Mouse (Mus musculus) embryonic facial prominence, embryonic 12.5 days (tissue): ENCODE measurements around the gene Tspan9. TPM values are rescaled to one million over a fixed set of nuclear protein-coding genes. Genes with fewer than 3 reads are reported as not detected.

ENCODE experiments used
- ATAC-seq: fragments of 200-750 bp; cut with Nextera tagmentation; 2 replicates; pipeline ENCODE4 v1.8.0; 2017; ENCODE audit not compliant: insufficient number of reproducible peaks, insufficient read depth, low FRiP score, low TSS enrichment
- H3K27ac ChIP-seq: fragments of 300-500 bp; sonication (generic); 2 replicates; pipeline ENCODE4 v1.5.1; 2016; ENCODE audit warnings: mild to moderate bottlenecking
- H3K27me3 ChIP-seq: fragments of 300-500 bp; sonication (generic); 2 replicates; pipeline ENCODE4 v1.6.1; 2016; ENCODE audit warnings: mild to moderate bottlenecking, moderate library complexity
- H3K36me3 ChIP-seq: fragments of 300-500 bp; sonication (generic); 2 replicates; pipeline ENCODE4 v1.6.1; 2016; ENCODE audit warnings: mild to moderate bottlenecking
- H3K4me1 ChIP-seq: fragments of 300-500 bp; sonication (generic); 2 replicates; pipeline ENCODE4 v1.6.1; 2016
- H3K4me2 ChIP-seq: fragments of 300-500 bp; sonication (generic); replicated peaks from 2 replicates; pipeline ENCODE4 v1.6.1; 2016; ENCODE audit warnings: mild to moderate bottlenecking, moderate library complexity
- H3K4me3 ChIP-seq: fragments of 300-500 bp; sonication (generic); 2 replicates; pipeline ENCODE4 v1.5.1; 2016; ENCODE audit warnings: mild to moderate bottlenecking
- H3K9ac ChIP-seq: fragments of 300-500 bp; sonication (generic); 2 replicates; pipeline ENCODE4 v1.6.1; 2016; ENCODE audit warnings: mild to moderate bottlenecking, moderate library complexity
- H3K9me3 ChIP-seq: fragments of 300-500 bp; sonication (generic); 2 replicates; pipeline ENCODE4 v1.6.1; 2016; ENCODE audit warnings: mild to moderate bottlenecking, moderate library complexity
- WGBS: fragments of 180-500 bp; shearing (Covaris S2); methylation state at CpG from one replicate; pipeline ENCODE4 v1.1.7; 2016; 5-methylcytosine and 5-hydroxymethylcytosine counted together
- polyA plus RNA-seq: library from polyadenylated mRNA; unstranded; fragments of >200 nt; fragmentation: Nextera tagmentation; extraction: Ambion mirVana; gene quantifications from 2 replicates; pipeline ENCODE4 v1.2.1, GENCODE M21; 2016

Tspan9 gene
- polyA plus RNA-seq, 1 experiment from 2014 or later = 110 TPM

DNA sequence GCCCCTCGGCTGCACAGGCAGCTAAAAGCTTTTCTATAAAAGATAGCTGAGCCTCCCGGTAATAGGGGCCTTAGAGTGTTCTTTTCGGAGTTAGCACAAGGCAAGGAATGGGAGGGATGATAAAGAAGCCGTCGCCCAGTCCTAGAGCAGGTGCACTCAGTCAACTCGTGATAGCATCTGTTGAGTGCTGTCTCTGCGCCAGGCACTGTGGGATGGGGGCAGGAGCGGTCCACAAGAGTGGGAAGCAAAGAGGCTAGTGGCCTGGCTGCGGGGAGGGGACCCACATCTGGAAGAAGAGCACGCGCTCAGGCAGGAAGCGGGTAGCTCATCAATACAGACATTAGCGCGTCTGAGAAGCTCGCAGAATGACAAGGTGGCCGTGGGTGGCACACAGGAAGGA is 138.8 kb downstream of the Tspan9 start:
- Histone ChIP-seq H3K4me2 (no peak overlapping the region), H3K9me3 (no peaks in the 10 kb centered on the region), H3K9ac (no peak overlapping the region), H3K4me1 (peaks cover 39% of the 10 kb centered on the region), H3K27ac (no peak overlapping the region), H3K36me3 (no peaks in the 10 kb centered on the region), H3K4me3 (no peak overlapping the region), H3K27me3 (no peaks in the 10 kb centered on the region)
- 85% methylated on average over 16 of the region's 16 CpGs for WGBS
- ATAC-seq = no peak

DNA sequence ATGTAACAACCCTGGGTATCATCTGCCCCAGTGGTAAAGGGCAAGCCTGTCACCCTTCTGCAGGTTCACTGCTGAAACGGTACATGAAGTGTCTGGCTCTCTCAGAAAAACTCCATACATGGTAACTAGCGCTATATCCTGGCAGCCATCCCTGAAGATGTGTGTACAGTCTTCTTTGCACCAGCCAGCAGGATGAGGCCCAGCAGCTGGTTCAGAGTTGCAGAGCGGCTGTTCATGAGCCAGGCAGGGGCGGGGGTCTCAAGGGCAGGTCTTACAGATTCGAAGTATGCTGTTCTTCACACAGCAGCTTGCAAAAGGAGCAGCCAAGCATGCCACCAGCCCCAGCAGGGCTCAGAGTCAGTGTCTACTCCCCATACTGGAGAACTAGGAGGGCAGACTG is 139.9 kb downstream of the Tspan9 start:
- Histone ChIP-seq H3K4me2 (no peak overlapping the region), H3K36me3 (no peaks in the 10 kb centered on the region), H3K9me3 (no peaks in the 10 kb centered on the region), H3K4me3 (no peak overlapping the region), H3K27ac (no peak overlapping the region), H3K27me3 (no peaks in the 10 kb centered on the region), H3K4me1 (peaks cover 34% of the 10 kb centered on the region), H3K9ac (no peak overlapping the region)
- no peak for ATAC-seq
- WGBS = 81% methylated on average over 5 of the region's 5 CpGs

DNA sequence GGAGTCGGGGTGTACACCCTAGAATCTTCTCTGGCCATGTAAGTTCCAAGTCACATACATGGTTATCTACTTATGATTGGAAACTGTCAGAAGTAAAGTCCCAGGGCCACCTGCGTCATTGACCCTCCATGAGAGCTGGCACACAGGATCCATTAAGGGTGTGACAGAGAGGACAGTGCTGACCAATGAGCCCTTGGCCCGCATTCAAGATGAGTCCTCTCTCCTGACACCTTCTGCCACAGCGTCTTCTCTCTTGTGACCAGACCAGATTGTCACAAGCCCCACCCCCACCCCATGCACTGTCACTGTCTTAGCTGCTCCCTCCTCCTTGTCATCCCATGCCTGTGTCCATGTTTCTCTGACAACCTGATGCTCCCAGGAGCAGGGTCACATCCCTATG is 140.7 kb downstream of the Tspan9 start:
- Histone ChIP-seq H3K9me3 (no peaks in the 10 kb centered on the region), H3K36me3 (no peaks in the 10 kb centered on the region), H3K27ac (no peak overlapping the region), H3K4me3 (no peak overlapping the region), H3K4me2 (no peak overlapping the region), H3K4me1 (peaks cover 27% of the 10 kb centered on the region), H3K9ac (no peak overlapping the region), H3K27me3 (no peaks in the 10 kb centered on the region)
- WGBS = 85% methylated on average over 4 of the region's 4 CpGs
- ATAC-seq = no peak

GRCm38 (mm10) chr6:128002104-128002503 is 141.3 kb downstream of the Tspan9 start:
- no peak overlapping the region for H3K4me2 ChIP-seq
- no peaks in the 10 kb centered on the region for H3K36me3 ChIP-seq
- H3K4me3 ChIP-seq = no peak overlapping the region
- H3K9me3 ChIP-seq = no peaks in the 10 kb centered on the region
- H3K27ac ChIP-seq = peak overlapping the region; percentile 51; the same call in 1 of the 2 replicates
- no peak overlapping the region for H3K9ac ChIP-seq
- no peak for ATAC-seq
- H3K27me3 ChIP-seq = no peaks in the 10 kb centered on the region
- peaks cover 21% of the 10 kb centered on the region for H3K4me1 ChIP-seq
- 50% methylated on average over 10 of the region's 10 CpGs for WGBS

DNA sequence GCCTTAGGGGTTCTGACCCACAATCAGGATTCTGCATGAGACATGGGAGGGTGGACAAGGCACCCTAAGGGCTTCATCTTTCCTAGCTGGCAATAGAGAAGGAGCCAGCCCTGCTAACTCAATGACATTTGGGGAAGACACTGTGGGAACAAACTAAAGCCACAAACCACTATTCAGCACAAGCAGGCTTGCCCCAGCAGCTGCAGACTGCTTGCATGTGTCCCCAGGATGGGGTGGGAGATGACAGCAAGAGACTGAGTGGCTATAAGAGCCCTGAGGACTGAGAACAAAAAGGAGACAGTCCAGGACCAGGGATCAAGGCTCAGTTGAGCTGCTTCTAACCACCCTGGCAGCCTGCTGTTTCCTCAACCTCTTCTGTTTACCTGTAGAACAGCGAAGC is 141.8 kb downstream of the Tspan9 start:
- Histone ChIP-seq H3K36me3 (no peaks in the 10 kb centered on the region), H3K27me3 (no peaks in the 10 kb centered on the region), H3K4me1 (peaks cover 21% of the 10 kb centered on the region), H3K27ac (peak overlapping the region; percentile 51; the same call in 1 of the 2 replicates), H3K4me3 (no peak overlapping the region), H3K4me2 (no peak overlapping the region), H3K9ac (peak overlapping the region; percentile 19), H3K9me3 (no peaks in the 10 kb centered on the region)
- ATAC-seq = no peak
- 44% methylated on average over 1 of the region's 1 CpGs for WGBS

GRCm38 (mm10) chr6:128000777-128001176 is 142.6 kb downstream of the Tspan9 start:
- WGBS = 69% methylated on average over 3 of the region's 3 CpGs
- Histone ChIP-seq H3K9me3 (no peaks in the 10 kb centered on the region), H3K4me2 (no peak overlapping the region), H3K9ac (no peak overlapping the region), H3K27ac (no peak overlapping the region), H3K27me3 (no peaks in the 10 kb centered on the region), H3K4me1 (peaks cover 17% of the 10 kb centered on the region), H3K4me3 (no peak overlapping the region), H3K36me3 (no peaks in the 10 kb centered on the region)
- ATAC-seq = no peak

DNA sequence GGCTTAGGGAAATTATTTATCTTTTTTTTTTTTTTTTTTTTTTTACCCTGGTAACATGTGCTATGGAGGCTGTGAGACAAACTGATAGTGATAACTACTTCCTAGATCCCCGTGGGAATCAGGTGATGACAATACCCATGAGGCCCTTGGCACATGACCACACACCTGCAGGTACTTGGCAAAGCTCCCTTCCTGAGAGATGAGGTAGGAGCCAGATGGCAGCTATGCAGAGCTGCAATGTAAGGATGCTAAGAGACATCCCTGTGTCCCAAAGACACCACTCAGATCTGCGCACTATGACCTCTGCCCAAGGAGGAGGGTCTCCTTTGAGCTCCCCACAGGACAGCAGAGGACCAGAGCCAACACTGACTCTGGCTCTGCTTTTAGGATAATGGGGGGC is 144.3 kb downstream of the Tspan9 start:
- no peak for ATAC-seq
- Histone ChIP-seq H3K36me3 (no peaks in the 10 kb centered on the region), H3K4me1 (peaks cover 17% of the 10 kb centered on the region), H3K27me3 (no peaks in the 10 kb centered on the region), H3K9me3 (no peaks in the 10 kb centered on the region), H3K4me3 (no peak overlapping the region), H3K4me2 (no peak overlapping the region), H3K9ac (no peak overlapping the region), H3K27ac (no peak overlapping the region)
- 90% methylated on average over 2 of the region's 2 CpGs for WGBS

DNA sequence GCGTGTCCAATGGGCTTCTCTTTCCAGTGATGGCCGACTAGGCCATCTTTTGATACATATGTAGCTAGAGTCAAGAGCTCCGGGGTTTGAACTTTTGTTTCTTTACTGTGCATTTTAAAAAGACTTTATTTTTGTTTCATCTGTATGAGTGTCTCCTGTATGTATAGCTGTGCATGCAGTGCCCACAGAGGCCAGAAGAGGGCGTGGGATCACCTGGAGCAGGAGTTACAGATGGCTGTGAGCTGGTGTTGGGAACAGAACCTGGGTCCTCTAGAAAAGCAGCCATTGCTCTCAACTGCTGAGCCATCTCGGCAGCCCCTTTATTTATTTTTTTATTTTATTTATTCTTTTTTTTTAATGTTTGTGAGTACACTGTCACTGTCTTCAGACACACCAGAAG is 146.5 kb downstream of the Tspan9 start:
- Histone ChIP-seq H3K4me2 (no peak overlapping the region), H3K4me1 (peaks cover 5% of the 10 kb centered on the region; the same call in 1 of the 2 replicates), H3K9me3 (no peaks in the 10 kb centered on the region), H3K27me3 (no peaks in the 10 kb centered on the region), H3K27ac (no peak overlapping the region), H3K4me3 (no peak overlapping the region), H3K36me3 (no peaks in the 10 kb centered on the region; the same call in 1 of the 2 replicates), H3K9ac (no peak overlapping the region)
- 88% methylated on average over 5 of the region's 5 CpGs for WGBS
- no peak for ATAC-seq

DNA sequence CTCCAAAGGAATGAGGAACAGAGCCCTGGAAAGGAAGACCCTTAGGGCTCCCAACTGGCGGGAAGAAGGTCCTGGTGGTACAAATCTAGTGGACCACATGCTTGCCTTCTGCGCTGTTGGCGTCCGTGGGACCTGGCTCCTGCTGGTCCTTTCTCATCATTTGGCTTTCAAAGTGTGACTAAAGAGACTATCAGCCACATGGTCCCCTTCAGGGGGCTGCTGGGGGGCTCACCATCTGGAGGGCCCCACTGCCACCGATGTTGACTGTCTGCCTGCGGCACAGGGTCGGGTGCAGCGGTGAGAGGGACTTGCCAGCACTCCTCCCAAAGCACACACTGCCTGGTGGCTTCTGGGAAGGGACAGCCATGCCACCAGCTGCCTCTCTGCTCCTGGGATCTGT is 150.4 kb downstream of the Tspan9 start:
- no peak overlapping the region for H3K9ac ChIP-seq
- peaks cover 6% of the 10 kb centered on the region; the same call in 1 of the 2 replicates for H3K4me1 ChIP-seq
- no peak overlapping the region for H3K4me2 ChIP-seq
- H3K36me3 ChIP-seq = no peaks in the 10 kb centered on the region; the same call in 1 of the 2 replicates
- no peak overlapping the region for H3K27ac ChIP-seq
- no peak for ATAC-seq
- no peak overlapping the region for H3K4me3 ChIP-seq
- H3K27me3 ChIP-seq = no peaks in the 10 kb centered on the region
- WGBS = 87% methylated on average over 8 of the region's 8 CpGs
- no peaks in the 10 kb centered on the region for H3K9me3 ChIP-seq

- H3K4me2 ChIP-seq = no peak overlapping the region
- H3K9me3 ChIP-seq = no peaks in the 10 kb centered on the region
- H3K27ac ChIP-seq = no peak overlapping the region
- H3K27me3 ChIP-seq = no peaks in the 10 kb centered on the region
- 82% methylated on average over 11 of the region's 11 CpGs for WGBS
- peaks cover 8% of the 10 kb centered on the region; the same call in 1 of the 2 replicates for H3K4me1 ChIP-seq
- H3K9ac ChIP-seq = no peak overlapping the region
- no peaks in the 10 kb centered on the region; the same call in 1 of the 2 replicates for H3K36me3 ChIP-seq
- no peak for ATAC-seq
- H3K4me3 ChIP-seq = no peak overlapping the region
Measured at GRCm38 (mm10) chr6:127991509-127992176, 151.8 kb downstream of the Tspan9 start.

GRCm38 (mm10) chr6:127989624-127990212 is 153.7 kb downstream of the Tspan9 start:
- Histone ChIP-seq H3K36me3 (no peaks in the 10 kb centered on the region; the same call in 1 of the 2 replicates), H3K4me2 (no peak overlapping the region), H3K4me1 (peaks cover 14% of the 10 kb centered on the region), H3K27me3 (no peaks in the 10 kb centered on the region), H3K9me3 (no peaks in the 10 kb centered on the region), H3K27ac (no peak overlapping the region), H3K4me3 (no peak overlapping the region), H3K9ac (no peak overlapping the region)
- 68% methylated on average over 11 of the region's 11 CpGs for WGBS
- peak; percentile 65 for ATAC-seq

- H3K27me3 ChIP-seq = no peaks in the 10 kb centered on the region
- no peaks in the 10 kb centered on the region; the same call in 1 of the 2 replicates for H3K36me3 ChIP-seq
- no peak overlapping the region for H3K4me2 ChIP-seq
- no peak overlapping the region for H3K27ac ChIP-seq
- H3K4me3 ChIP-seq = no peak overlapping the region
- H3K9me3 ChIP-seq = no peaks in the 10 kb centered on the region
- WGBS = 80% methylated on average over 12 of the region's 12 CpGs
- no peak for ATAC-seq
- H3K9ac ChIP-seq = no peak overlapping the region
- peaks cover 14% of the 10 kb centered on the region for H3K4me1 ChIP-seq
Measured at GRCm38 (mm10) chr6:127988944-127989494, 154.4 kb downstream of the Tspan9 start.
